Mouse (Mus musculus) liver, postnatal 0 days (tissue): ENCODE results near the gene Slc22a15. TPM values are rescaled to one million over a fixed set of nuclear protein-coding genes. Genes with fewer than 3 reads are reported as not detected.

ENCODE experiments used
- ATAC-seq: fragments of 200-750 bp; cut with Nextera tagmentation; 2 replicates; pipeline ENCODE4 v1.8.0; 2017; ENCODE audit warnings: mild to moderate bottlenecking, moderate library complexity
- DNase-seq: peaks from one replicate; pipeline ENCODE4 v3.0.0-alpha.2; 2016
- H3K27ac ChIP-seq: fragments of 300-500 bp; sonication (generic); 2 replicates; pipeline ENCODE4 v1.5.1; 2014; ENCODE audit warnings: antibody characterized with exemption, moderate library complexity, mild to moderate bottlenecking, low read depth
- H3K27me3 ChIP-seq: fragments of 300-500 bp; sonication (generic); 2 replicates; pipeline ENCODE4 v1.6.1; 2014; ENCODE audit warnings: low read length, control low read depth, mixed read lengths; ENCODE audit not compliant: insufficient read depth
- H3K36me3 ChIP-seq: fragments of 300-500 bp; sonication (generic); replicated peaks from 2 replicates; pipeline ENCODE4 v1.6.1; 2014; ENCODE audit warnings: mild to moderate bottlenecking, control low read depth, low read length, moderate library complexity, mixed read lengths; ENCODE audit not compliant: insufficient read depth
- H3K4me1 ChIP-seq: fragments of 300-500 bp; sonication (generic); 2 replicates; pipeline ENCODE4 v1.6.1; 2014; ENCODE audit warnings: antibody characterized with exemption, mild to moderate bottlenecking, control low read depth; ENCODE audit not compliant: insufficient read depth
- H3K4me2 ChIP-seq: fragments of 300-500 bp; sonication (generic); 2 replicates; pipeline ENCODE4 v1.6.1; 2014; ENCODE audit warnings: low read depth, mild to moderate bottlenecking, low read length, moderate library complexity, mixed read lengths
- H3K4me3 ChIP-seq: fragments of 300-500 bp; sonication (generic); 2 replicates; pipeline ENCODE4 v1.5.1; 2014; ENCODE audit warnings: low read depth, low read length
- H3K9ac ChIP-seq: fragments of 300-500 bp; sonication (generic); replicated peaks from 2 replicates; pipeline ENCODE4 v1.6.1; 2014; ENCODE audit warnings: mild to moderate bottlenecking, moderate library complexity
- H3K9me3 ChIP-seq: fragments of 300-500 bp; sonication (generic); 2 replicates; pipeline ENCODE4 v1.6.1; 2016; ENCODE audit warnings: mild to moderate bottlenecking, control low read depth, low read length, mixed read lengths
- CTCF ChIP-seq: sonication (generic); IDR thresholded peaks from 2 replicates; pipeline ENCODE4 v1.5.1; 2016; ENCODE audit warnings: antibody characterized with exemption, low read depth
- EP300 ChIP-seq: IDR thresholded peaks from 2 replicates; pipeline ENCODE4 v1.6.1; 2016; ENCODE audit warnings: antibody characterized with exemption, low read depth, mild to moderate bottlenecking
- WGBS: fragments of 180-500 bp; shearing (Covaris S2); extraction: QIAGEN DNeasy Blood & Tissue Kit; methylation state at CpG from one replicate; pipeline ENCODE4 v1.1.7; 2014; ENCODE audit not compliant: insufficient replicate concordance; 5-methylcytosine and 5-hydroxymethylcytosine counted together
- polyA plus RNA-seq: library from polyadenylated mRNA; unstranded; fragments of >200 nt; fragmentation: Nextera tagmentation; extraction: Ambion mirVana; gene quantifications from 2 replicates; pipeline ENCODE4 v1.2.1, GENCODE M21; 2015

Gene Slc22a15
- polyA plus RNA-seq, 1 experiment from 2014 or later, result 5.0 TPM

- no peak overlapping the region for H3K4me3 ChIP-seq
- WGBS, result 83% methylated on average over 3 of the region's 3 CpGs
- DNase-seq (no peak), ATAC-seq (no peak)
- H3K4me2 ChIP-seq, result no peak overlapping the region
- TF ChIP-seq EP300, result no peak
- H3K4me1 ChIP-seq, result no peaks in the 10 kb centered on the region
- no peak overlapping the region for H3K9ac ChIP-seq
- no peak overlapping the region for H3K27ac ChIP-seq
- no peaks in the 10 kb centered on the region for H3K36me3 ChIP-seq
- H3K9me3 ChIP-seq, result no peaks in the 10 kb centered on the region
- H3K27me3 ChIP-seq, result no peaks in the 10 kb centered on the region
Observed at GRCm38 (mm10) chr3:101816006-101816405, 108.2 kb downstream of the Slc22a15 start.

- Histone ChIP-seq H3K4me1 (no peaks in the 10 kb centered on the region), H3K4me3 (no peak overlapping the region), H3K9ac (no peak overlapping the region), H3K4me2 (no peak overlapping the region), H3K27me3 (no peaks in the 10 kb centered on the region), H3K27ac (no peak overlapping the region), H3K36me3 (no peaks in the 10 kb centered on the region), H3K9me3 (no peaks in the 10 kb centered on the region)
- ATAC-seq (no peak), DNase-seq (no peak)
- 70% methylated on average over 9 of the region's 9 CpGs for WGBS
- no peak for TF ChIP-seq CTCF
Observed at GRCm38 (mm10) chr3:101814790-101815189, 109.5 kb downstream of the Slc22a15 start.

GRCm38 (mm10) chr3:101812341-101812962 is 111.8 kb downstream of the Slc22a15 start:
- 62% methylated on average over 10 of the region's 10 CpGs for WGBS
- ATAC-seq, result peak; percentile 74

GRCm38 (mm10) chr3:101811931-101812330 is 112.3 kb downstream of the Slc22a15 start:
- H3K27me3 ChIP-seq, result no peaks in the 10 kb centered on the region
- DNase-seq, result no peak
- ATAC-seq, result no peak
- no peaks in the 10 kb centered on the region for H3K36me3 ChIP-seq
- H3K9ac ChIP-seq, result no peak overlapping the region
- H3K9me3 ChIP-seq, result no peaks in the 10 kb centered on the region
- no peak overlapping the region for H3K27ac ChIP-seq
- no peak overlapping the region for H3K4me2 ChIP-seq
- H3K4me1 ChIP-seq, result no peaks in the 10 kb centered on the region
- no peak for TF ChIP-seq CTCF
- TF ChIP-seq EP300, result no peak
- WGBS, result 46% methylated on average over 4 of the region's 4 CpGs
- H3K4me3 ChIP-seq, result no peak overlapping the region

More at GRCm38 (mm10) chr3:101812341-101812962, 111.8 kb downstream of the Slc22a15 start:
- TF ChIP-seq CTCF (peak; percentile 88), EP300 (no peak)
- Histone ChIP-seq H3K27me3 (no peaks in the 10 kb centered on the region), H3K9me3 (no peaks in the 10 kb centered on the region), H3K4me1 (no peaks in the 10 kb centered on the region), H3K9ac (no peak overlapping the region), H3K27ac (no peak overlapping the region), H3K4me2 (no peak overlapping the region), H3K4me3 (no peak overlapping the region), H3K36me3 (no peaks in the 10 kb centered on the region)
- DNase-seq, result peak; percentile 62

- WGBS, result 79% methylated on average over 6 of the region's 6 CpGs
- H3K27me3 ChIP-seq, result no peaks in the 10 kb centered on the region
- H3K4me1 ChIP-seq, result peaks cover 11% of the 10 kb centered on the region
- H3K36me3 ChIP-seq, result no peaks in the 10 kb centered on the region
- DNase-seq (no peak), ATAC-seq (no peak)
- no peak overlapping the region for H3K27ac ChIP-seq
- H3K4me3 ChIP-seq, result no peak overlapping the region
- no peak for TF ChIP-seq CTCF
- no peak for TF ChIP-seq EP300
- no peak overlapping the region for H3K9ac ChIP-seq
- no peaks in the 10 kb centered on the region for H3K9me3 ChIP-seq
- H3K4me2 ChIP-seq, result no peak overlapping the region
Observed at GRCm38 (mm10) chr3:101807646-101808045, 116.6 kb downstream of the Slc22a15 start.

- no peak for TF ChIP-seq CTCF
- no peak for TF ChIP-seq EP300
- Histone ChIP-seq H3K4me2 (no peak overlapping the region), H3K9me3 (no peaks in the 10 kb centered on the region), H3K27me3 (no peaks in the 10 kb centered on the region), H3K9ac (no peak overlapping the region), H3K4me1 (peaks cover 11% of the 10 kb centered on the region), H3K27ac (no peak overlapping the region), H3K4me3 (no peak overlapping the region), H3K36me3 (no peaks in the 10 kb centered on the region)
- DNase-seq (no peak), ATAC-seq (no peak)
- WGBS, result 55% methylated on average over 4 of the region's 4 CpGs
Observed at GRCm38 (mm10) chr3:101806941-101807340, 117.3 kb downstream of the Slc22a15 start.
